Mouse (Mus musculus): ENCODE measurements at regions not wholly inside any gene's neighbourhood (a gene's known extent, or its start where the extent isn't known, plus 50 kb on each side); places are given as distances from the start of the nearest gene placed in this dataset.

- DNase-seq (ENCODE audit: low spot score) = no peak
Observed at GRCm38 (mm10) chr17:47317651-47318050, 51.0 kb upstream of the Mrps10 start.

- DNase-seq (ENCODE audit: low spot score) = no peak
Observed at GRCm38 (mm10) chr17:47313162-47313561, 55.5 kb upstream of the Mrps10 start.

- no peak for DNase-seq (ENCODE audit: low spot score)
Observed at GRCm38 (mm10) chr17:47311272-47311671, 57.4 kb upstream of the Mrps10 start.

GRCm38 (mm10) chr17:47306027-47306761, 62.5 kb upstream of the Mrps10 start:
- DNase-seq (ENCODE audit: low spot score) = no peak

- no peak for DNase-seq (ENCODE audit: low spot score)
Observed at GRCm38 (mm10) chr17:47304463-47305199, 64.1 kb upstream of the Mrps10 start.

- DNase-seq (ENCODE audit: low spot score) = no peak
Observed at GRCm38 (mm10) chr17:47303600-47303999, 65.1 kb upstream of the Mrps10 start.

GRCm38 (mm10) chr17:47298396-47298919, 70.2 kb upstream of the Mrps10 start:
- DNase-seq (ENCODE audit: low spot score) = no peak

- no peak for DNase-seq (ENCODE audit: low spot score)
Observed at GRCm38 (mm10) chr17:47297965-47298364, 70.7 kb upstream of the Mrps10 start.

GRCm38 (mm10) chr17:47296709-47297450, 71.8 kb upstream of the Mrps10 start:
- no peak for DNase-seq (ENCODE audit: low spot score)

- no peak for DNase-seq (ENCODE audit: low spot score)
Observed at GRCm38 (mm10) chr17:47295315-47296011, 73.2 kb upstream of the Mrps10 start.

- no peak for DNase-seq (ENCODE audit: low spot score)
Observed at GRCm38 (mm10) chr17:47294091-47294534, 74.6 kb upstream of the Mrps10 start.

GRCm38 (mm10) chr17:47293178-47293577, 75.5 kb upstream of the Mrps10 start:
- peak; percentile 8 for DNase-seq (ENCODE audit: low spot score)

- no peak for DNase-seq (ENCODE audit: low spot score)
Observed at GRCm38 (mm10) chr17:47291558-47291957, 77.1 kb upstream of the Mrps10 start.

- DNase-seq (ENCODE audit: low spot score) = no peak
Observed at GRCm38 (mm10) chr17:47285616-47286015, 83.1 kb upstream of the Mrps10 start.

- no peak for DNase-seq (ENCODE audit: low spot score)
Observed at GRCm38 (mm10) chr17:47284236-47284635, 84.5 kb upstream of the Mrps10 start.

GRCm38 (mm10) chr17:47283158-47283557, 85.5 kb upstream of the Mrps10 start:
- DNase-seq (ENCODE audit: low spot score) = no peak

GRCm38 (mm10) chr17:47282476-47282875, 86.2 kb upstream of the Mrps10 start:
- DNase-seq (ENCODE audit: low spot score) = no peak

- no peak for DNase-seq (ENCODE audit: low spot score)
Observed at GRCm38 (mm10) chr17:47277890-47278289, 90.8 kb upstream of the Mrps10 start.

GRCm38 (mm10) chr17:47276639-47277038, 92.0 kb upstream of the Mrps10 start:
- DNase-seq (ENCODE audit: low spot score) = no peak

- no peak for DNase-seq (ENCODE audit: low spot score)
Observed at GRCm38 (mm10) chr17:47275796-47276311, 92.8 kb upstream of the Mrps10 start.

GRCm38 (mm10) chr17:47273309-47273708, 95.4 kb upstream of the Mrps10 start:
- DNase-seq (ENCODE audit: low spot score) = no peak
